Mouse (Mus musculus) megakaryocyte-erythroid progenitor cell, adult 5-6 weeks (primary cell): Measurements from ENCODE around the gene Tnf. TPM values are rescaled to one million over a fixed set of nuclear protein-coding genes. Genes with fewer than 3 reads are reported as not detected.

ENCODE experiments used
- ATAC-seq: replicated peaks from 2 replicates; pipeline ENCODE4 v1.8.0; 2016; ENCODE audit warnings: mild to moderate bottlenecking, inconsistent platforms; ENCODE audit not compliant: severe bottlenecking, poor library complexity, low FRiP score, low TSS enrichment
- total RNA-seq, 2 experiments: library from RNA; stranded (forward) in 1 of 2; stranded (reverse) in 1 of 2; fragments of 200-1000, 215-1000 nt in 1 of 2; fragments of >200 nt in 1 of 2; fragmentation: Nextera tagmentation in 1 of 2; gene quantifications; 2 replicates each; pipeline ENCODE4 v1.2.3; 2014 to 2017

Tnf gene
- total RNA-seq, 2 experiments from 2014 or later = 7.7 TPM; not detected in 1

- ATAC-seq = no peak
These were observed 39.7 kb downstream of the Tnf start for GRCm38 (mm10) chr17:35162121-35162520.

- no peak for ATAC-seq
These were observed 40.4 kb downstream of the Tnf start for GRCm38 (mm10) chr17:35161421-35161820.

GRCm38 (mm10) chr17:35159638-35160037, 42.2 kb downstream of the Tnf start:
- no peak for ATAC-seq

GRCm38 (mm10) chr17:35158850-35159593, 42.8 kb downstream of the Tnf start:
- no peak for ATAC-seq

GRCm38 (mm10) chr17:35157661-35158175, 44.1 kb downstream of the Tnf start:
- no peak for ATAC-seq

- ATAC-seq = no peak
These were observed 44.6 kb downstream of the Tnf start for GRCm38 (mm10) chr17:35157254-35157653.

- no peak for ATAC-seq
These were observed 45.2 kb downstream of the Tnf start for GRCm38 (mm10) chr17:35156461-35157200.

GRCm38 (mm10) chr17:35155451-35155850, 46.4 kb downstream of the Tnf start:
- no peak for ATAC-seq

GRCm38 (mm10) chr17:35154616-35155015, 47.2 kb downstream of the Tnf start:
- no peak for ATAC-seq

- no peak for ATAC-seq
These were observed 47.9 kb downstream of the Tnf start for GRCm38 (mm10) chr17:35153931-35154330.

GRCm38 (mm10) chr17:35153077-35153476, 48.7 kb downstream of the Tnf start:
- no peak for ATAC-seq

GRCm38 (mm10) chr17:35152121-35152520, 49.7 kb downstream of the Tnf start:
- no peak for ATAC-seq

Other genes starting within 250 kb of the Tnf start
Only the 30 nearest of the 39 such genes appear.
- 9.4 and 14.7 TPM in 2 replicates for gene Sapcd1, start 174.0 kb downstream of the Tnf start, total RNA-seq (2014; fragmentation: Nextera tagmentation)
- gene Sapcd1, start 174.0 kb downstream of the Tnf start, total RNA-seq (2017) = 4.2 TPM in 1 of 2 replicates, not detected in the other
- 10.0 and 10.6 TPM in 2 replicates for gene Msh5, start 155.3 kb downstream of the Tnf start, total RNA-seq (2014; fragmentation: Nextera tagmentation)
- 2.4 and 3.1 TPM in 2 replicates for gene Msh5, start 155.3 kb downstream of the Tnf start, total RNA-seq (2017)
- 126 and 137 TPM in 2 replicates for gene Clic1, start 152.0 kb downstream of the Tnf start, total RNA-seq (2014; fragmentation: Nextera tagmentation)
- 137 and 183 TPM in 2 replicates for gene Clic1, start 152.0 kb downstream of the Tnf start, total RNA-seq (2017)
- gene Ddah2, start 143.0 kb downstream of the Tnf start, total RNA-seq (2014; fragmentation: Nextera tagmentation) = 2.7 and 7.6 TPM in 2 replicates
- 4.6 and 21.4 TPM in 2 replicates for gene Ddah2, start 143.0 kb downstream of the Tnf start, total RNA-seq (2017)
- not detected in 2 replicates for gene Ly6g6c, start 136.6 kb downstream of the Tnf start, total RNA-seq (2014; fragmentation: Nextera tagmentation)
- gene Ly6g6c, start 136.6 kb downstream of the Tnf start, total RNA-seq (2017) = not detected in 2 replicates
- 0.32 TPM in 1 of 2 replicates, not detected in the other for gene Mpig6b, start 135.8 kb downstream of the Tnf start, total RNA-seq (2014; fragmentation: Nextera tagmentation)
- not detected in 2 replicates for gene Mpig6b, start 135.8 kb downstream of the Tnf start, total RNA-seq (2017)
- not detected in 2 replicates for gene Ly6g6e, start 125.1 kb downstream of the Tnf start, total RNA-seq (2014; fragmentation: Nextera tagmentation)
- gene Ly6g6e, start 125.1 kb downstream of the Tnf start, total RNA-seq (2017) = not detected in 2 replicates
- gene Ly6g6d, start 123.9 kb downstream of the Tnf start, total RNA-seq (2014; fragmentation: Nextera tagmentation) = not detected in 2 replicates
- not detected in 2 replicates for gene Ly6g6d, start 123.9 kb downstream of the Tnf start, total RNA-seq (2017)
- not detected in 2 replicates for gene Ly6g6f, start 116.4 kb downstream of the Tnf start, total RNA-seq (2014; fragmentation: Nextera tagmentation)
- not detected in 2 replicates for gene Ly6g6f, start 116.4 kb downstream of the Tnf start, total RNA-seq (2017)
- 62.9 and 76.7 TPM in 2 replicates for gene Abhd16a, start 112.7 kb downstream of the Tnf start, total RNA-seq (2014; fragmentation: Nextera tagmentation)
- gene Abhd16a, start 112.7 kb downstream of the Tnf start, total RNA-seq (2017) = 38.5 and 46.7 TPM in 2 replicates
- not detected in 2 replicates for gene Ly6g5c, start 93.7 kb downstream of the Tnf start, total RNA-seq (2014; fragmentation: Nextera tagmentation)
- gene Ly6g5c, start 93.7 kb downstream of the Tnf start, total RNA-seq (2017) = not detected in 2 replicates
- 0.42 and 1.1 TPM in 2 replicates for gene Ly6g5b, start 86.6 kb downstream of the Tnf start, total RNA-seq (2014; fragmentation: Nextera tagmentation)
- gene Ly6g5b, start 86.6 kb downstream of the Tnf start, total RNA-seq (2017) = 0.99 TPM in 1 of 2 replicates, not detected in the other
- 30.4 and 31.5 TPM in 2 replicates for gene Gpank1, start 80.6 kb downstream of the Tnf start, total RNA-seq (2014; fragmentation: Nextera tagmentation)
- 36.2 and 37.7 TPM in 2 replicates for gene Gpank1, start 80.6 kb downstream of the Tnf start, total RNA-seq (2017)
- gene Csnk2b, start 80.0 kb downstream of the Tnf start, total RNA-seq (2014; fragmentation: Nextera tagmentation) = 340 and 451 TPM in 2 replicates
- 319 and 482 TPM in 2 replicates for gene Csnk2b, start 80.0 kb downstream of the Tnf start, total RNA-seq (2017)
- gene D17H6S53E, start 75.6 kb downstream of the Tnf start, total RNA-seq (2014; fragmentation: Nextera tagmentation) = 0.70 and 6.3 TPM in 2 replicates
- 4.4 and 9.0 TPM in 2 replicates for gene D17H6S53E, start 75.6 kb downstream of the Tnf start, total RNA-seq (2017)
- gene Apom, start 70.0 kb downstream of the Tnf start, total RNA-seq (2014; fragmentation: Nextera tagmentation) = not detected in 2 replicates
- gene Apom, start 70.0 kb downstream of the Tnf start, total RNA-seq (2017) = not detected in 2 replicates
- 158 TPM in 2 replicates for gene Bag6, start 66.8 kb downstream of the Tnf start, total RNA-seq (2014; fragmentation: Nextera tagmentation)
- gene Bag6, start 66.8 kb downstream of the Tnf start, total RNA-seq (2017) = 63.3 and 105 TPM in 2 replicates
- 392 and 430 TPM in 2 replicates for gene Prrc2a, start 37.1 kb downstream of the Tnf start, total RNA-seq (2014; fragmentation: Nextera tagmentation)
- 44.9 and 47.1 TPM in 2 replicates for gene Prrc2a, start 37.1 kb downstream of the Tnf start, total RNA-seq (2017)
- gene Aif1, start 25.9 kb downstream of the Tnf start, total RNA-seq (2014; fragmentation: Nextera tagmentation) = not detected in 2 replicates
- 7.4 TPM in 1 of 2 replicates, not detected in the other for gene Aif1, start 25.9 kb downstream of the Tnf start, total RNA-seq (2017)
- gene Lst1, start 13.6 kb downstream of the Tnf start, total RNA-seq (2014; fragmentation: Nextera tagmentation) = not detected in 2 replicates
- 15.8 TPM in 1 of 2 replicates, not detected in the other for gene Lst1, start 13.6 kb downstream of the Tnf start, total RNA-seq (2017)
- gene Ltb, start 7.6 kb downstream of the Tnf start, total RNA-seq (2014; fragmentation: Nextera tagmentation) = 5.5 and 12.6 TPM in 2 replicates
- gene Ltb, start 7.6 kb downstream of the Tnf start, total RNA-seq (2017) = 1.3 TPM in 1 of 2 replicates, not detected in the other
- 0.45 TPM in 1 of 2 replicates, not detected in the other for gene Lta, start 3.3 kb upstream of the Tnf start, total RNA-seq (2014; fragmentation: Nextera tagmentation)
- gene Lta, start 3.3 kb upstream of the Tnf start, total RNA-seq (2017) = not detected in 2 replicates
- gene Gm16181, start 18.8 kb upstream of the Tnf start, total RNA-seq (2014; fragmentation: Nextera tagmentation) = not detected in 2 replicates
- not detected in 2 replicates for gene Gm16181, start 18.8 kb upstream of the Tnf start, total RNA-seq (2017)
- gene Atp6v1g2, start 31.7 kb upstream of the Tnf start, total RNA-seq (2014; fragmentation: Nextera tagmentation) = 4.5 and 8.0 TPM in 2 replicates
- gene Atp6v1g2, start 31.7 kb upstream of the Tnf start, total RNA-seq (2017) = 0.99 and 2.2 TPM in 2 replicates
- gene Nfkbil1, start 33.8 kb upstream of the Tnf start, total RNA-seq (2014; fragmentation: Nextera tagmentation) = 8.8 and 10.1 TPM in 2 replicates
- 3.5 and 10.1 TPM in 2 replicates for gene Nfkbil1, start 33.8 kb upstream of the Tnf start, total RNA-seq (2017)
- gene Ddx39b, start 39.7 kb upstream of the Tnf start, total RNA-seq (2014; fragmentation: Nextera tagmentation) = 488 and 550 TPM in 2 replicates
- gene Ddx39b, start 39.7 kb upstream of the Tnf start, total RNA-seq (2017) = 211 and 221 TPM in 2 replicates
- 237 and 344 TPM in 2 replicates for gene H2-D1, start 60.7 kb upstream of the Tnf start, total RNA-seq (2014; fragmentation: Nextera tagmentation)
- gene H2-D1, start 60.7 kb upstream of the Tnf start, total RNA-seq (2017) = 289 and 334 TPM in 2 replicates
- not detected in 2 replicates for gene H2-Q1, start 118.4 kb upstream of the Tnf start, total RNA-seq (2014; fragmentation: Nextera tagmentation)
- not detected in 2 replicates for gene H2-Q1, start 118.4 kb upstream of the Tnf start, total RNA-seq (2017)
- gene H2-Q2, start 140.2 kb upstream of the Tnf start, total RNA-seq (2014; fragmentation: Nextera tagmentation) = not detected in 2 replicates
- not detected in 2 replicates for gene H2-Q2, start 140.2 kb upstream of the Tnf start, total RNA-seq (2017)
- gene H2-Q4, start 177.6 kb upstream of the Tnf start, total RNA-seq (2014; fragmentation: Nextera tagmentation) = 25.7 and 26.1 TPM in 2 replicates
- gene H2-Q4, start 177.6 kb upstream of the Tnf start, total RNA-seq (2017) = 19.4 and 44.3 TPM in 2 replicates